8 mouse cellular contexts compared by ENCODE assay signal in the genomic region with DNA sequence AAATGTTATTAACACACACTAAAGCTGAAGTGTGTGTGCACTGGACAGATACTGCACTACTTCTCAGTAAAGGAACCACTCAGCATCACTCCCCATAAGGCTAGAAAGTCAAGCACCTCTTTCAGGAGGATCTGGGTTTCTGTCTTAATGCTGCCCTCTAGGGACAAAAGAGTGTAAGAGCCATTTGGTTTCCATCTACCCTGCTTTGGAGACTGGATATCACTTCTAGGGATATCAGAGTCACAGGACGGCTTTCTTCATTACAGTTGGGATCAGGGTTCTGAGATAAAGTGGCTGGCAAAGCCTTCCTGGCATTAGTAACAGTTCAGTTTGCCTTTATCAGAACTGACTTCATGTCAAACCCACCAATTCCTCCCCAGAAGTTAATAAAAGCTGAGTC.
A peak's percentile ranks its signal among the peaks of the same experiment; 100 is the strongest.
DNase-seq lines count a peak whose midpoint lies in the region; ATAC-seq and TF ChIP-seq lines count a peak whose summit lies in the region.

No protein-coding gene starts in this region.

- H3K36me3 ChIP-seq in forebrain, postnatal 0 days (ENCODE audit: insufficient read depth), result no peaks in the 10 kb centered on the region
- peaks cover 9% of the 10 kb centered on the region; the same call in 1 of the 2 replicates for H3K36me3 ChIP-seq in forebrain, embryonic 13.5 days (ENCODE audit: poor library complexity, severe bottlenecking)
- peaks cover 2% of the 10 kb centered on the region; the same call in 1 of the 2 replicates for H3K36me3 ChIP-seq in liver, adult 2 months (ENCODE audit: control insufficient read depth, insufficient read depth, low read length)

- ATAC-seq in forebrain, postnatal 0 days, result peak; percentile 56
- no peak for ATAC-seq in forebrain, embryonic 13.5 days

- H3K27me3 ChIP-seq in forebrain, postnatal 0 days (ENCODE audit: insufficient read depth, low read length), result no peaks in the 10 kb centered on the region
- H3K27me3 ChIP-seq in forebrain, embryonic 13.5 days, result no peaks in the 10 kb centered on the region
- no peaks in the 10 kb centered on the region for H3K27me3 ChIP-seq in liver, adult 2 months (ENCODE audit: control insufficient read depth, insufficient read depth, low read length)

- no peak overlapping the region for H3K4me3 ChIP-seq in forebrain, postnatal 0 days (ENCODE audit: low read depth, low read length)
- H3K4me3 ChIP-seq in forebrain, embryonic 13.5 days, result no peak overlapping the region
- no peak overlapping the region for H3K4me3 ChIP-seq in liver, adult 2 months (ENCODE audit: insufficient read depth, low read depth, low read length)

- 10% methylated on average over 1 of the region's 1 CpGs for WGBS in forebrain, postnatal 0 days
- 13% methylated on average over 1 of the region's 1 CpGs for WGBS in forebrain, embryonic 13.5 days
- 22% methylated on average over 1 of the region's 1 CpGs for WGBS in liver, adult 2 months

- no peak overlapping the region for H3K27ac ChIP-seq in forebrain, postnatal 0 days (ENCODE audit: low read depth, low read length)
- H3K27ac ChIP-seq in forebrain, embryonic 13.5 days, result no peak overlapping the region
- no peak overlapping the region for H3K27ac ChIP-seq in liver, adult 2 months (replicated peaks; ENCODE audit: insufficient read depth, low read depth, low read length)

- no peaks in the 10 kb centered on the region for H3K9me3 ChIP-seq in forebrain, postnatal 0 days (ENCODE audit: low read length)
- H3K9me3 ChIP-seq in forebrain, embryonic 13.5 days (replicated peaks), result no peaks in the 10 kb centered on the region

- no peaks in the 10 kb centered on the region for H3K4me1 ChIP-seq in forebrain, postnatal 0 days (ENCODE audit: insufficient read depth)
- H3K4me1 ChIP-seq in forebrain, embryonic 13.5 days, result peaks cover 2% of the 10 kb centered on the region
- peaks cover 5% of the 10 kb centered on the region for H3K4me1 ChIP-seq in liver, adult 2 months (ENCODE audit: control insufficient read depth, insufficient read depth, low read length)

- DNase-seq in forebrain, postnatal 0 days, result peak; percentile 71
- DNase-seq in liver, adult 2 months (ENCODE audit: extremely low read depth, low read depth, low spot score), result peak; percentile 43
- no peak for DNase-seq in liver
- DNase-seq in c-Kit-negative CD71-positive TER-119-positive erythroid progenitor cells, embryonic 14.5 days (ENCODE audit: low read depth, low spot score), result peak; percentile 74
- DNase-seq in hindlimb bud, embryonic 11.5 days (ENCODE audit: extremely low spot score, low read depth, low spot score), result peak; percentile 71
- DNase-seq in retina, postnatal 1 day, result peak; percentile 81
- no peak for DNase-seq in urinary bladder, postnatal 14 days (ENCODE audit: low spot score)

- H3K4me2 ChIP-seq in forebrain, postnatal 0 days (ENCODE audit: low read depth), result no peak overlapping the region
- H3K4me2 ChIP-seq in forebrain, embryonic 13.5 days, result no peak overlapping the region

- H3K79me2 ChIP-seq in liver, adult 2 months (ENCODE audit: control insufficient read depth, insufficient read depth, low read length), result no peaks in the 10 kb centered on the region

- TF ChIP-seq CTCF in forebrain, postnatal 0 days (IDR thresholded peaks at IDR 0.05; ENCODE audit: low read depth), result peak; percentile 85
- peak; percentile 31; the same call in 1 of the 2 replicates for TF ChIP-seq CTCF in liver, adult 2 months (IDR thresholded peaks at IDR 0.05; ENCODE audit: low read depth, low read length)

- TF ChIP-seq POLR2A in liver, adult 2 months (IDR thresholded peaks at IDR 0.05; ENCODE audit: extremely low read depth, insufficient read depth, low read length), result no peak

- H3K9ac ChIP-seq in forebrain, postnatal 0 days, result no peak overlapping the region
- no peak overlapping the region for H3K9ac ChIP-seq in forebrain, embryonic 13.5 days
- no peak overlapping the region for H3K9ac ChIP-seq in liver, adult 2 months (ENCODE audit: low read depth, low read length)

Comparison
In these comparisons a context has a peak if more than half of its experiments do, and no peak if none do; other contexts are left out.
1. DNase-seq: peak in forebrain, postnatal 0 days (single experiment), liver, adult 2 months (single experiment), c-Kit-negative CD71-positive TER-119-positive erythroid progenitor cells, embryonic 14.5 days (single experiment), hindlimb bud, embryonic 11.5 days (single experiment) and retina, postnatal 1 day (single experiment); none in liver (single experiment) and urinary bladder, postnatal 14 days (single experiment).